Mouse (Mus musculus): ENCODE results near the gene Gm21969.

Gene Gm21969

DNA sequence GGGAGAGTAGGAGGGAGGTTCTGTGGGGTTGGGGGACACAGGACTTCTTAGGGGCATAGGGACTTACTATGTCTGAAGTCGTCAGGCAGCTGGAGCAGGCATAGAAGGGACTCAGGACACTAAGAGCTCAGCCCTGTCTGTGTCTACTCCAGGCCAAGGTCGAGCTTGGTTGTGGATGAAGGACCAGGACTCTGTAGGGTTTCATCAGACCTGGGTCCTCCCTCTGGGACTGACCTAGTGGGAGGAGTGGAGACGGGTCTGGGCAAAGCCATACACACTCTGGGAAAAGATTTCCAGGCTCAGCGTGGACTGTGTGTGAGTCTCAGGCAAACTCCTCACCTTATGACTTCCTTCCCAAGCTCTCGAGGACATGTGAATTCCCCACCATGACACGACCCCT lies 16.8 kb downstream of the Gm21969 start:
- DNase-seq (ENCODE audit: low spot score), result no peak

- DNase-seq (ENCODE audit: low spot score), result peak; percentile 80
Measured at GRCm38 (mm10) chr4:139622373-139623282, 19.6 kb downstream of the Gm21969 start, which contains the start of gene Aldh4a1. Aldh4a1 (plus strand) TSS chr4:139622866.

DNA sequence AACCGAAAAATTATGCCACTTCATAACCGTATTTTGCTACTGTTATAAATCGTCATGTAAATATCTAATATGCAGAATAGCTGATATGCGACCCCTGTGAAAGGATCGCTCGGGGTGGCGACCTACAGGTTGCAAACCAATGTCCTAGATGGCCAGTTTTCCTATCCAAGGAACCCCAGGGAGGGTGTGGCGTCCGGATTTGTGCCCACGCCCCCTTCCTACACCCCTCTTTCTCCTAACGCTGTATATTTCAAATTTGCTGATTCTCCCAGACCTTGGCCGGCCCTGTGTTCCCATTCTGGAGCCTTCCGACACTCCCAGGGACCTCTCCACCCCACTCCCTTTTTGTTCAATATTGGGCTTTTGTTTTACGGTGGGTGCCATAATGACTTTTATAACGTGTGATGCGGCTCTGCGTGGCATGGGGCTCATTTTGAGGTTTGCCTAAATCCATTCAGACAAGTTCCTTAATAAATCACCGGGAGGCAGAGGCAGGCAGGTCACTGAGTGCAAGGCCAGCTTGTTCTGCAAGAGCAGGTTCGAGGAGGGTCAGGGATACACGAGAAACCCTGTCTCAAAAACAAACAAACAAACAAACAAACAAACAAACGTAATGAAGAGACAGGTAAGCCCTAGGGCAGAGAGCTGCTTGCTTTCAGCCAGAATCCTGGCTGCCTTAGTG lies 20.6 kb downstream of the Gm21969 start:
- DNase-seq (ENCODE audit: low spot score), result no peak

DNA sequence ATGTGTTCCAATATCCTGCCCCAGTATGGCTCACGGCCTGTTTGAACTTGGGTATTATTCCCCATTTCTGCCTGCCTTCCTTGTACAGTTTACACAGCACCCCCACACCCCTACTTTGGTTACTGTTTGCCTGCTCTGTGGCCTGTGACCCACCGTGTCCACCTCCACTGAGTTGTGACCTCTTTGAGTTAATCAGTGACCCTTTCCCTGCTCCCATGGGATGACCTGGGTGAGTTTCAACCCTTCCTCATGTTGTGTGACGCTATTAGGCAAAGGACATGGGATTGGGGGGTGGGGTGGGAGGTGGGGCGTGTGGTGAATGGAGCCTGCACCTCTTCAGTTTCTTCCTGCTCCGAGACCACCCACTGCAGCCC lies 21.1 kb downstream of the Gm21969 start:
- no peak for DNase-seq (ENCODE audit: low spot score)

- no peak for DNase-seq (ENCODE audit: low spot score)
Measured at GRCm38 (mm10) chr4:139624706-139625105, 21.7 kb downstream of the Gm21969 start.

DNA sequence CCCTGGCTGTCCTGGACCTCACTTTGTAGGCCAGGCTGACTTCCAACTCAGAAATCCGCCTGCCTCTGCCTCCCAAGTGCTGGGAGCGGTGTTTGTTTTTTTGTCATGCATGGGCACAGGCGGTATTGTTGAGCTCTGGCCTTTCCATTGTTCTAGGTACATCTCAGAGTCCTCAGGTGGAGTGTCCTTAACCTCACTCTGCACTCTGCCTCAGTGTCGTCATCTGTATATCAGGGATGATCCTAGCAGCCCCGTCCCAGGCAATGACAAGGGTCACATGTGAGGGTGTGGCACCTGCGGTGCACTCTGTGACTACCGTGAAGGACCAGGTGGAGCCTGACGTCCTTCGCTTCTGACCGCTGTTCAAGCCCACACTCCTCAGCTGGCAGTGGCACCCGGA lies 24.4 kb downstream of the Gm21969 start:
- no peak for DNase-seq (ENCODE audit: low spot score)

GRCm38 (mm10) chr4:139630171-139630570 lies 27.2 kb downstream of the Gm21969 start:
- DNase-seq (ENCODE audit: low spot score), result no peak

DNA sequence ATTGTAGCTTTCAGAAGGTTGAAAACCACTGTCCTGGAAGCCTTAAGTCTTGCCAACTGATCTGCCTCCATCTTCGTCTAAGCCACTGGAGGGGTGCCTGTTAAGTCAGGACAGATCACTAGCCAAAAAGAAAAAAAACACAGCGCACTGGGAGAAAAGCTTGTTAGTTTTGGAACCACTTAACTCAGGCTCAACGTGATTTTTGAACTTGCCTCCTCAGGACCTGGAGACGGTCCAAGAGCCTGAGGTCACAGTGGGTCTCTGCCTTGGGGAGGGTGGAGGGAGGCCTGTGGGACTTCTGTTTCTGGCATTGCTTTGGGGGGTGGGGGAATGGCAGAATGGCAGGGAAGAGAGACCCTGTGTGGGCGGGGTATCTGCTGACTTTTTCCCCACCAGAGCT lies 28.2 kb downstream of the Gm21969 start:
- no peak for DNase-seq (ENCODE audit: low spot score)

GRCm38 (mm10) chr4:139631569-139632253 lies 28.7 kb downstream of the Gm21969 start:
- DNase-seq (ENCODE audit: low spot score), result no peak

- no peak for DNase-seq (ENCODE audit: low spot score)
Measured at GRCm38 (mm10) chr4:139632254-139632580, 29.2 kb downstream of the Gm21969 start.

DNA sequence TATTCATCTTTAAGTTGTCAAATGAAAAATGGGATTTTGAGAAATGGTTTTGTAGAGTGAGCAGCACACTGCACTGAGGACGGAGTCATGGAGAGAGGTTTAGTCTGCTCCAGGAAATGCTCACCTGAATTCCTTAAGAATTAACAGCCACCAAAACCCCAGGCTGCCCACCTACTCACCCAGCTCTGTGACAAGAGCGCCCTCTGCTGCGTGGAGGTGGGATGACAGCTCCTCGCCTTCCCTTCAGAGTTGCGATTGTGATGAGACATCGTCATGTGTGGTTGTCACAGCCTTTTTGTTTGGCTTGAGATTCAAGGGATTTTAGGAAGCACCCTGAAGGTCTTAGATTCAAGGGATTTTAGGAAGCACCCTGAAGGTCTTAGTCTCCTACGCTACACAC lies 33.4 kb downstream of the Gm21969 start:
- DNase-seq (ENCODE audit: low spot score), result peak; percentile 61

DNA sequence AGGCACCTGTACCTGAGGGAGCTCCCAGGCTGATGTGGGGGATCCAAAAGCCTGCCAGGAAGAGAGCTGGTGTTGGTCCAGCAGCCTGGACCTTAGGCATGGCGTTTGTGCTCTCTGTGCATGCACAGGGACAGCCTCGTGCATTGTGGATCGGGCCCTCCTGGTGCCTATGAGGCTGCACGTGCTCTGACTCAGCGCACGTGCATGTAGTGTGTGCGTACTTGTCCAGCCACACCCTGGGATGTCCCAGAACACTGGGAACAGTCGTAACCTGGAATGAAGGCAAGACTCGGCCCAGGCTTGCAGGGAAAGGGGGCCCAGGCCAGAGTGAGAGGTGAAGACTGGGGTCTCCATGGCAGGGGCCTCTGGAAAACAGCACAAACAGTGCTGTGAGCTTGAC lies 34.9 kb downstream of the Gm21969 start:
- no peak for DNase-seq (ENCODE audit: low spot score)

GRCm38 (mm10) chr4:139638356-139638755 lies 35.4 kb downstream of the Gm21969 start:
- no peak for DNase-seq (ENCODE audit: low spot score)

DNA sequence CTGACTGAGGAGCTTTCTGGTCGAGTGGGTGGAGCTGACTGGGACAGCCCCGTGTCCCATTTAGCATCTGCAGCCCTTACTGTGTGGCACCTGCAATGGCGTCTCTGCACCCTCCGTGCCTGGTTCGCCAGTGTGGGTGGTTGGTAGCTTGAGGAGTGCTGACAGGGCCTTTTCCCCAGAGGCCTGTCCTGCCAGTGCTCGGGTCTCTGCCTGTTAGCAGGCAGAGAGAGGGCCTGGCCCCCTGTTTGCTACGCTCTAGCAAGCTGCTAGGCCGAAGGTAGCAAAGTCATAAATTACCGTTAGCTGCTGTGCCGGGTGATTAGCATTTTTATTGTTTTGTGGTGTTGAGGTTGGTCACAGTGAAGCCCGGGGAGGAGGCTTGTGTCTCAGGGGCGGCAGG lies 36.8 kb downstream of the Gm21969 start:
- DNase-seq (ENCODE audit: low spot score), result no peak

GRCm38 (mm10) chr4:139640333-139640732 lies 37.3 kb downstream of the Gm21969 start:
- DNase-seq (ENCODE audit: low spot score), result no peak

DNA sequence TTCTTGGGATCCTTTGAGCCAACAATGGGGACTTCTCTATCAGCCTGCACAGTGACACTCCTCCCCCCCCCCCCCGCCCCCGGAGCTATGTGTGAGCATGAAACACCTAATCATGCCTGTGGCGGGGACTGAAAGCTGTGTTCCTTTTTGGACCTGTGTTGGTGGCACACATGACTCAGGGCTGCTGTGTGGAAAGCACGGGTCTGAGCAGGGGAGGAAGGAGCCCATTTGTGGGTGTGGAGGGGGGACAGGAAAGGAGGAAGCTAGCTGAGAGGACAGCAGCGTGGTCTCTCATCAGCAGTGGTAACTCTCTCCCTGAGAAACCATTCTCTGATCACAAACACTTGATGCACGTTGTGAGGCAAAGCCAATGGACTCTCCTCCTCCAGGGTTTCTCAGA lies 37.8 kb downstream of the Gm21969 start:
- no peak for DNase-seq (ENCODE audit: low spot score)

DNA sequence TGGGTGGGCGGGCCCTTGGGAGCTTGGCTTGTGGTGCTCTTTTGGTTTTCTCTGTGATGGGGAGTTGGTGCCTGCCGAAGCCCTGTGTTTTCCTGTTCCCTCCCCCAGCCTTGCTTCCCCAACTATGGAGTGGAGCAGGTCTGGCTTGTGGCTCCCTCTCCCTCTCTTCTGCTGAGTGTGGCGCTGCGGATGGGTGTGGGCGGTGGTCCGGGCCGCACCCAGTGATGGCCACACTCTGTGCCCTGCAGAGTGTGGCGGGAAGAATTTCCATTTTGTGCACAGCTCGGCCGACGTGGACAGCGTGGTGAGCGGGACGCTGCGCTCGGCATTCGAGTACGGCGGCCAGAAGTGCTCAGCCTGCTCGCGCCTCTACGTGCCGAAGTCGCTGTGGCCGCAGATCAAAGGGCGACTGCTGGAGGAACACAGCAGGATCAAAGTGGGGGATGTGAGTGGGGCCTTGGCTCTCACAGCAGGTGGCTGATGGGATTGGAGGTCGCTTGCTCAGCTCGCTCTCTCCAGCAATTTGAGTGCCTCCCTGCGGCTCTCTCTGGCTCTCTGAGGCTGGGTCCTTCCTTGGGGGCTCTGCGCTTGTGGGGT lies 38.9 kb downstream of the Gm21969 start:
- DNase-seq (ENCODE audit: low spot score), result no peak

GRCm38 (mm10) chr4:139643972-139644371 lies 41.0 kb downstream of the Gm21969 start:
- peak; percentile 71 for DNase-seq (ENCODE audit: low spot score)

DNA sequence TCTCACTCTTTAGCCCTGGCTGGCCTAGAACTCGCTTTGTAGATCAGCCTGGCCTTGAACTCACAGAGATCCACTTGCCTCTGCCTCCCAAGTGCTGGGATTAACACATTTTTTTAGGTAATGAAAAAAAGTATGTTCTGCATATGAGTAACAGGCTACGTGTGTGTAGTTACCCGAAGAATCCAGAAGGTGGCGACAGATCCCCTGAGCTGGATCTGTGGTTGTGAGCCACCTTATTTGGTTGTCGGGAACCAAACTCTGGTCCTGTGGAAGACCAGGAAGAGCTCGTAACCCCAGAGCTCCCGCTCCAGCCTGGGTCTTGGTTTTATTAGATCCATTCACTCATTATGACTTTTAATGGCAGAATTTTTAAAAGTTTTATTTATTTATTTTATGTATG lies 43.9 kb downstream of the Gm21969 start:
- DNase-seq (ENCODE audit: low spot score), result no peak

GRCm38 (mm10) chr4:139650086-139650743 lies 47.2 kb downstream of the Gm21969 start:
- DNase-seq (ENCODE audit: low spot score), result no peak

DNA sequence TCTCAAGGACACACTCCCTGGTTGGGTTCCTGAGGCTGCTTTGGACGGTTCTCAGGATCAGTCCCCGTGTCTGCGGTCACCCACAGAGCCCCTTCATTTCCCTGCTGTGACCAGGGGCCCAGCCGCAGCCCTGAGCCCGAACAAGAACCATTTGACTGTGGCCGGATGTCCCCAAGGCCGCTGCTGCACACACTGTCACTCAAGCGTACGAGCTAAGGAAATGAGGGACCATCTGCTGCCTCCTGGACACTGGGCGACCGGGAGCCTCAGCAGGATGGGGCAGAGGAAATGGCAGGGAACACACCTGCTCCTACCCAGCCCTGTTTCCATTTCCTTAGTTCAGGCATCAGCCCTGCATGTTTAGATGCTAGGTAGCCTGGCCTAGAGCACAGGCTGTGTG lies 47.9 kb downstream of the Gm21969 start:
- DNase-seq (ENCODE audit: low spot score), result no peak

- no peak for DNase-seq (ENCODE audit: low spot score)
Measured at GRCm38 (mm10) chr4:139653238-139653637, 50.3 kb downstream of the Gm21969 start, which contains the start of gene Tas1r2. Tas1r2 (plus strand) TSS chr4:139653538.

All from ovary, postnatal 36 days (tissue).